Mouse (Mus musculus) MEL (cell line): ENCODE measurements at regions not wholly inside any gene's neighbourhood (a gene's known extent, or its start where the extent isn't known, plus 50 kb on each side); places are given as distances from the start of the nearest gene placed in this dataset.

Experiments
- DNase-seq: peaks from one replicate; pipeline ENCODE4 v3.0.0; 2011; ENCODE audit warnings: low read depth, low spot score
- H3K27ac ChIP-seq: 2 replicates; pipeline ENCODE4 v1.5.1; 2012; ENCODE audit warnings: low read depth, mild to moderate bottlenecking, control low read depth, low read length, moderate library complexity; ENCODE audit not compliant: control insufficient read depth
- H3K27me3 ChIP-seq, 2 experiments: fragments of 150-350 bp in 1 of 2; sonication (generic) in 1 of 2; 2 replicates each; pipeline ENCODE4 v1.6.1; 2012; ENCODE audit warnings: low read length in 2 of 2, mild to moderate bottlenecking in 2 of 2, improper control_type of control experiment in 1 of 2, moderate library complexity in 1 of 2; ENCODE audit not compliant: insufficient read depth in 2 of 2, control insufficient read depth in 1 of 2
- H3K36me3 ChIP-seq, 2 experiments: 2 replicates each; pipeline ENCODE4 v1.6.1; 2012 to 2014; ENCODE audit warnings: low read length in 2 of 2, improper control_type of control experiment in 1 of 2, inconsistent platforms in 1 of 2, mild to moderate bottlenecking in 1 of 2; ENCODE audit not compliant: insufficient read depth in 2 of 2, control insufficient read depth in 1 of 2
- H3K4me1 ChIP-seq, 2 experiments: fragments of 150-350 bp in 1 of 2; sonication (generic) in 1 of 2; 2 replicates each; pipeline ENCODE4 v1.6.1; 2012; ENCODE audit warnings: low read length in 2 of 2, improper control_type of control experiment in 1 of 2, mild to moderate bottlenecking in 1 of 2; ENCODE audit not compliant: insufficient read depth in 2 of 2, control insufficient read depth in 1 of 2
- H3K4me3 ChIP-seq, 2 experiments: fragments of 150-350 bp in 1 of 2; sonication (generic) in 1 of 2; 2 replicates each; pipeline ENCODE4 v1.5.1; 2012; ENCODE audit warnings: low read depth in 2 of 2, low read length in 2 of 2, mild to moderate bottlenecking in 2 of 2, moderate library complexity in 2 of 2, control low read depth in 1 of 2, improper control_type of control experiment in 1 of 2; ENCODE audit not compliant: control insufficient read depth in 1 of 2, insufficient read depth in 1 of 2
- H3K79me2 ChIP-seq: 2 replicates; pipeline ENCODE4 v1.6.1; 2012; ENCODE audit warnings: mild to moderate bottlenecking, low read length, moderate library complexity; ENCODE audit not compliant: control insufficient read depth, poor library complexity, insufficient read depth
- H3K9ac ChIP-seq: 2 replicates; pipeline ENCODE4 v1.6.1; 2012; ENCODE audit warnings: low read depth, mild to moderate bottlenecking, control low read depth, low read length, moderate library complexity; ENCODE audit not compliant: control insufficient read depth, poor library complexity, severe bottlenecking
- H3K9me3 ChIP-seq: fragments of 150-350 bp; sonication (generic); replicated peaks from 2 replicates; pipeline ENCODE4 v1.6.1; 2012; ENCODE audit warnings: mild to moderate bottlenecking, low read length, improper control_type of control experiment, moderate library complexity; ENCODE audit not compliant: insufficient read depth
- CHD1 ChIP-seq: IDR thresholded peaks from 2 replicates; pipeline ENCODE4 v1.6.1; 2012; ENCODE audit warnings: low read depth, mild to moderate bottlenecking, inconsistent platforms, low read length, improper control_type of control experiment
- CTCF ChIP-seq, 3 experiments: IDR thresholded peaks in 2 of 3; conservative IDR thresholded peaks in 1 of 3; 2 replicates each; pipeline ENCODE4 v1.5.1; 2011 to 2012; ENCODE audit warnings: low read length in 3 of 3, low read depth in 2 of 3, mild to moderate bottlenecking in 2 of 3, improper control_type of control experiment in 1 of 3, inconsistent platforms in 1 of 3, mixed read lengths in 1 of 3, moderate library complexity in 1 of 3; ENCODE audit not compliant: control insufficient read depth in 1 of 3, insufficient read depth in 1 of 3, poor library complexity in 1 of 3, severe bottlenecking in 1 of 3
- E2F4 ChIP-seq: IDR thresholded peaks from 2 replicates; pipeline ENCODE4 v1.6.1; 2011; ENCODE audit warnings: low read depth, low read length, improper control_type of control experiment, borderline replicate concordance
- ELF1 ChIP-seq: IDR thresholded peaks from 2 replicates; pipeline ENCODE4 v1.6.1; 2014; ENCODE audit warnings: low read depth, mild to moderate bottlenecking, inconsistent platforms, low read length, improper control_type of control experiment, moderate library complexity
- GATA1 ChIP-seq: IDR thresholded peaks from 2 replicates; pipeline ENCODE4 v1.6.1; 2011; ENCODE audit warnings: low read depth, low read length, improper control_type of control experiment
- HCFC1 ChIP-seq: IDR thresholded peaks from 2 replicates; pipeline ENCODE4 v1.6.1; 2012; ENCODE audit warnings: low read depth, mild to moderate bottlenecking, inconsistent platforms, low read length, improper control_type of control experiment, moderate library complexity
- MAFK ChIP-seq: IDR thresholded peaks from 2 replicates; pipeline ENCODE4 v1.6.1; 2011; ENCODE audit warnings: low read depth, mild to moderate bottlenecking, low read length, improper control_type of control experiment, borderline replicate concordance
- MAX ChIP-seq: IDR thresholded peaks from 2 replicates; pipeline ENCODE4 v1.6.1; 2011; ENCODE audit warnings: low read length, improper control_type of control experiment
- MXI1 ChIP-seq: IDR thresholded peaks from 2 replicates; pipeline ENCODE4 v1.6.1; 2011; ENCODE audit warnings: mild to moderate bottlenecking, low read depth, low read length, improper control_type of control experiment
- MYB ChIP-seq: IDR thresholded peaks from 2 replicates; pipeline ENCODE4 v1.6.1; 2011; ENCODE audit warnings: mild to moderate bottlenecking, low read depth, low read length, improper control_type of control experiment
- SMC3 ChIP-seq: IDR thresholded peaks from 2 replicates; pipeline ENCODE4 v1.6.1; 2011; ENCODE audit warnings: low read depth, low read length, improper control_type of control experiment
- TBP ChIP-seq: IDR thresholded peaks from 2 replicates; pipeline ENCODE4 v1.8.0; 2011; ENCODE audit warnings: low read depth, low read length, improper control_type of control experiment
- USF1 ChIP-seq: IDR thresholded peaks from 2 replicates; pipeline ENCODE4 v1.6.1; 2014; ENCODE audit warnings: low read depth, mild to moderate bottlenecking, inconsistent platforms, low read length, improper control_type of control experiment, moderate library complexity
- USF2 ChIP-seq, 2 experiments: IDR thresholded peaks; 2 replicates each; pipeline ENCODE4 v1.6.1; 2011 to 2012; ENCODE audit warnings: improper control_type of control experiment in 2 of 2, low read length in 2 of 2, borderline replicate concordance in 1 of 2, inconsistent platforms in 1 of 2, low read depth in 1 of 2, mild to moderate bottlenecking in 1 of 2; ENCODE audit not compliant: insufficient read depth in 1 of 2
- ZKSCAN1 ChIP-seq: IDR thresholded peaks from 2 replicates; pipeline ENCODE4 v1.6.1; 2012; ENCODE audit warnings: low read depth, mild to moderate bottlenecking, inconsistent platforms, low read length, improper control_type of control experiment, moderate library complexity

- no peak for TF ChIP-seq MXI1
- no peak for TF ChIP-seq HCFC1
- TF ChIP-seq SMC3: no peak
- no peak for TF ChIP-seq ZKSCAN1
- TF ChIP-seq USF2 (IDR thresholded peaks at IDR 0.05; ENCODE audit: borderline replicate concordance in 1 of 2, insufficient read depth in 1 of 2, low read depth in 1 of 2, low read length in 2 of 2): no peak
- no peak for TF ChIP-seq ELF1
- TF ChIP-seq USF1: no peak
- TF ChIP-seq MYB: no peak
- TF ChIP-seq MAX: no peak
- TF ChIP-seq MAFK: no peak
- TF ChIP-seq GATA1: no peak
- TF ChIP-seq CTCF (IDR thresholded peaks at IDR 0.05 in 2 of 3, conservative IDR thresholded peaks at IDR 0.05 in 1 of 3; ENCODE audit: control insufficient read depth in 1 of 3, insufficient read depth in 1 of 3, low read depth in 2 of 3, low read length in 3 of 3, poor library complexity in 1 of 3, severe bottlenecking in 1 of 3): no peak
- no peak for TF ChIP-seq CHD1
- Histone ChIP-seq H3K27ac (no peak overlapping the region), H3K9ac (no peak overlapping the region), H3K36me3 (no peaks in the 10 kb centered on the region), H3K79me2 (no peaks in the 10 kb centered on the region), H3K9me3 (no peaks in the 10 kb centered on the region), H3K4me3 (no peak overlapping the region), H3K27me3 (no peaks in the 10 kb centered on the region; a peak in 2 of 4 replicates), H3K4me1 (no peaks in the 10 kb centered on the region)
- no peak for DNase-seq
Observed at GRCm38 (mm10) chr2:131698008-131698965, 136.2 kb upstream of the Adra1d start.

GRCm38 (mm10) chr2:131696307-131696706 lies 134.2 kb upstream of the Adra1d start:
- H3K4me3 ChIP-seq: no peak overlapping the region
- no peaks in the 10 kb centered on the region for H3K36me3 ChIP-seq
- H3K9me3 ChIP-seq: no peaks in the 10 kb centered on the region
- H3K4me1 ChIP-seq: no peaks in the 10 kb centered on the region
- DNase-seq: no peak
- H3K79me2 ChIP-seq: no peaks in the 10 kb centered on the region
- no peak overlapping the region for H3K9ac ChIP-seq
- TF ChIP-seq MXI1: no peak
- no peak for TF ChIP-seq E2F4
- TF ChIP-seq TBP: no peak
- no peak for TF ChIP-seq ELF1
- no peak for TF ChIP-seq MAX
- TF ChIP-seq, all 39 proteins: peak for 0
- Histone ChIP-seq H3K27me3 (no peaks in the 10 kb centered on the region; a peak in 2 of 4 replicates), H3K27ac (no peak overlapping the region)
